Comparison of ENCODE assay signal across 8 mouse cellular contexts in genomic region chr5:112864719-112865367, GRCm38 (mm10). TPM values are rescaled to one million over a fixed set of nuclear protein-coding genes. Genes with fewer than 3 reads are reported as not detected.
DNase-seq lines count a peak whose midpoint lies in the region; TF ChIP-seq lines count a peak whose summit lies in the region.

No protein-coding gene starts in this region.

- peaks cover under 1% of the 10 kb centered on the region for H3K4me1 ChIP-seq in olfactory bulb, adult 2 months (ENCODE audit: control insufficient read depth, insufficient read depth, low read length)

- H3K27ac ChIP-seq in olfactory bulb, adult 2 months (ENCODE audit: insufficient read depth, low read depth, low read length): no peak overlapping the region

- peak; percentile 85 for TF ChIP-seq CTCF in olfactory bulb, adult 2 months (IDR thresholded peaks at IDR 0.05; ENCODE audit: insufficient read depth, low read depth, low read length)

- no peak for TF ChIP-seq POLR2A in olfactory bulb, adult 2 months (IDR thresholded peaks at IDR 0.05; ENCODE audit: insufficient read depth, low read depth, low read length)

- DNase-seq in gastrocnemius, postnatal 10 days: peak; percentile 70
- no peak for DNase-seq in gastrocnemius, adult 8-10 months (ENCODE audit: low spot score in 2 of 2)
- DNase-seq in ovary, postnatal 36 days (ENCODE audit: low spot score): peak; percentile 37
- DNase-seq in ovary, adult 18-20 months (ENCODE audit: low spot score): no peak
- DNase-seq in cerebellum, postnatal 14 days: peak; percentile 68 to 85
- peak; percentile 32 for DNase-seq in kidney, postnatal 14 days
- DNase-seq in frontal cortex, postnatal 14 days (ENCODE audit: low spot score in 2 of 2): no peak

- no peak overlapping the region for H3K4me3 ChIP-seq in olfactory bulb, adult 2 months (ENCODE audit: insufficient read depth, low read depth, low read length)

- 64% methylated on average over 4 of the region's 4 CpGs for WGBS in olfactory bulb, adult 2 months

RNA-seq across cellular contexts. Expression of gene Myo18b, which starts 31.3 kb away (rescaled TPM):
- 100 to 1,000 TPM; 327 to 359 TPM for total RNA-seq in gastrocnemius, postnatal 10 days (2021)
- total RNA-seq in gastrocnemius, adult 8-10 months (2022): 100 to 1,000 TPM; 340 to 389 (median 350) TPM
- polyA plus RNA-seq in olfactory bulb, adult 2 months (2012; ENCODE audit: insufficient read depth, insufficient read length, low replicate concordance, missing spikeins): not detected in 2 replicates

Comparison
In these comparisons a context has a peak if more than half of its experiments do, and no peak if none do; other contexts are left out.
1. DNase-seq: peak in gastrocnemius, postnatal 10 days (single experiment), ovary, postnatal 36 days (single experiment), cerebellum, postnatal 14 days (2 of 2) and kidney, postnatal 14 days (single experiment); none in gastrocnemius, adult 8-10 months (0 of 2), ovary, adult 18-20 months (single experiment) and frontal cortex, postnatal 14 days (0 of 2).